In genomic region chr15:3290435-3290834, GRCm38 (mm10) we compare ENCODE assay signal across 29 mouse cellular contexts. TPM values are rescaled to one million over a fixed set of nuclear protein-coding genes. Genes with fewer than 3 reads are reported as not detected.
A peak's percentile ranks its signal among the peaks of the same experiment; 100 is the strongest.
DNase-seq lines count a peak whose midpoint lies in the region; ATAC-seq lines count a peak whose summit lies in the region.
"Had no signal": no experiment of that assay in that cellular context is flagged by ENCODE, and none has a peak within 500 bp of the region (broad histone marks: within the 10 kb centered on the region; RNA-seq: fewer than 3 reads in every experiment).

No protein-coding gene starts in this region.

- DNase-seq in 416B (ENCODE audit: low read depth), result peak; percentile 30
- DNase-seq in spleen, postnatal 14 days (ENCODE audit: low spot score in 2 of 2), result no peak
- DNase-seq in embryo, embryonic 9.5 days (ENCODE audit: extremely low spot score), result no peak
- DNase-seq in cerebellum, postnatal 14 days, result no peak
- DNase-seq: adrenal gland, adult 8-10 months; adrenal gland, postnatal 25 days; B cell, adult 2 months; cerebellum, adult 11-12 months; cerebellum, adult 8-10 months; cerebellum, postnatal 10 days; forebrain, postnatal 0 days; gastrocnemius, adult 2 months; gastrocnemius, postnatal 14 days; heart, adult 18-20 months; heart, postnatal 14 days; heart, postnatal 4 days had no signal

- ATAC-seq in activated CD4-positive, CD25-positive, alpha-beta regulatory T cell, adult 4 months, result peak; percentile 55
- peak; percentile 43 for ATAC-seq in inflammation-experienced regulatory T-cells, adult 6 months
- ATAC-seq in neutrophil, adult 5-6 weeks (ENCODE audit: extremely low read depth, insufficient number of reproducible peaks, low FRiP score, poor library complexity, severe bottlenecking), result peak; percentile 36; the same call in 1 of the 2 replicates
- ATAC-seq in erythroid progenitor cell, adult 5-6 weeks (replicated peaks; ENCODE audit: low FRiP score, poor library complexity, severe bottlenecking), result no peak
- ATAC-seq: forebrain, embryonic 13.5 days; forebrain, postnatal 0 days; hindbrain, postnatal 0 days; intestine, postnatal 0 days had no signal

RNA-seq across cellular contexts. Expression of gene Ccdc152, which starts 12.9 kb away (rescaled TPM):
- polyA plus RNA-seq in activated CD4-positive, CD25-positive, alpha-beta regulatory T cell, adult 4 months (2017; shearing (Covaris generic)), result 1 to 10 TPM in 1 of 2 experiments, under 1 TPM in 1; 0.74 to 1.0 TPM
- polyA plus RNA-seq in inflammation-experienced regulatory T-cells, adult 6 months (2017; shearing (Covaris generic)), result 1 to 10 TPM in 1 of 3 experiments, under 1 TPM in 1, not detected in 1; 0.31 to 1.3 TPM
- 1.6 and 1.7 TPM in 2 replicates for total RNA-seq in neutrophil, adult 5-6 weeks (2017)
- not detected in 2 replicates for total RNA-seq in erythroid progenitor cell, adult 5-6 weeks (2015; ENCODE audit: low replicate concordance)
- total RNA-seq in erythroid progenitor cell, adult 5-6 weeks (2017; ENCODE audit: low replicate concordance), result 3.3 TPM in 1 of 2 replicates, not detected in the other
- total RNA-seq: adrenal gland, adult 8-10 months; adrenal gland, postnatal 25 days; forebrain, postnatal 0 days; gastrocnemius, adult 2 months; gastrocnemius, postnatal 14 days; gastrocnemius, postnatal 4 days; hindbrain, postnatal 0 days; MEL had no signal
- polyA plus RNA-seq: embryonic facial prominence, embryonic 13.5 days; erythroblast, embryonic 14.5 days; forebrain, embryonic 13.5 days; heart, embryonic 10.5 days; hindbrain, embryonic 11.5 days had no signal

RNA-seq across cellular contexts. Expression of gene Selenop, which starts 22.1 kb away (rescaled TPM):
- polyA plus RNA-seq in activated CD4-positive, CD25-positive, alpha-beta regulatory T cell, adult 4 months (2017; shearing (Covaris generic)), result 100 to 1,000 TPM; 139 to 155 TPM
- polyA plus RNA-seq in inflammation-experienced regulatory T-cells, adult 6 months (2017; shearing (Covaris generic)), result 100 to 1,000 TPM in 2 of 3 experiments, 10 to 100 TPM in 1; 95.3 to 160 (median 152) TPM
- total RNA-seq in neutrophil, adult 5-6 weeks (2017), result 106 and 112 TPM in 2 replicates
- total RNA-seq in erythroid progenitor cell, adult 5-6 weeks (2015; ENCODE audit: low replicate concordance), result 375 and 377 TPM in 2 replicates
- 88.5 and 112 TPM in 2 replicates for total RNA-seq in erythroid progenitor cell, adult 5-6 weeks (2017; ENCODE audit: low replicate concordance)
